Mouse (Mus musculus): ENCODE data around the gene Mus81. TPM values are rescaled to one million over a fixed set of nuclear protein-coding genes. Genes with fewer than 3 reads are reported as not detected.
A peak's percentile ranks its signal among the peaks of the same experiment; 100 is the strongest.

Mus81 gene
- polyA plus RNA-seq (2012; rRNA removed): 11.3 and 11.4 TPM in 2 replicates
- 13.8 and 15.6 TPM in 2 replicates for polyA plus RNA-seq (2014; fragmentation: Nextera tagmentation; extraction: Ambion mirVana)

DNA sequence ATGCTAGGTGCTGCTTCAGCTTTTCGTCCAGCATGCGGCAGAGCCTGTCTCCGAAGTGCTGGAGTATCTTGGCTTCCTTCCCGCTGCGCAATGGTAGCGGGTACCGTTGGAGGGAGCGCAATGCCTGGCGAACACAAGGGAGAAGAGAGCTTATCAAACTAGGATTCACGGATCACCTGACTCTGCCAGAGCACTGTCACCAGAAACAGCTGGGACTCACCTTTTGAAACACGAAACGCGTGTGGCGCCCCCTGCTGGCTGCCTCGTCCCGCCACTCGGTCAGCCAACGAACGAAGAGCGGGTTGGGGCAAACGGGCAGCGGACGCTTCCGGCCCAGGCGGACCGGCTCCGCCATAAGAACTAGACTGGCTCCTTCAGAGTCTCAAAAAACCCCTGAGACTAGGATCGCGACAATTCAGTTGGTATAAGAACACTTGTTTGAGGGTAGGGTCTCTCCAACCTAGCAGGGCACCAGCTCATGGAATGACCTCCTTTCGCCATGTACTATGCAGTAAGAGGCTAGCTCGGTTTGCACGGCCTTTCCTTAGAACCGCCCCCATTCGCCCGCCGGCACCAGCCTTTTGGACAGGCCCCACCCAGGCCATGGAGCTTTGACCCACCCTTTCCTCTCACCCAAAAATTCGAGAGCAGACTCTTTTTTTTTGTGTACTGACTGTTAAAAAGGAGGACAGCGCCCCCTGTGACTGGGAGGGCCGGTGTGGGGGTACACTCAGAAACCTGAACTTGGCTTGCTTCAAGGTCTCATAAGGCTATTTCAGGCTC, at the start of gene Mus81:
TSS of gene Mus81 (minus strand) at position 635 of the 783 bp plus-strand sequence.
- Histone ChIP-seq H3K4me1 (replicated peaks; ENCODE audit: control insufficient read depth in 2 of 2, insufficient read depth in 2 of 2, low read length in 1 of 2) (peaks cover 19 to 24% of the 10 kb centered on the region in 2 experiments), H3K4me3 (ENCODE audit: insufficient read depth in 1 of 2, low read depth in 2 of 2, low read length in 2 of 2) (peak within 1 kb of the TSS; percentile 67 to 71), H3K9me3 (ENCODE audit: control insufficient read depth, low read length) (no peaks in the 10 kb centered on the region), H3K9ac (replicated peaks) (peak within 1 kb of the TSS; percentile 87), H3K27ac (peak within 1 kb of the TSS; percentile 91), H3K27me3 (ENCODE audit: control insufficient read depth, insufficient read depth, low read length) (no peaks in the 10 kb centered on the region), H3K4me2 (ENCODE audit: low read depth) (peak within 1 kb of the TSS; percentile 99), H3K36me3 (replicated peaks; ENCODE audit: control insufficient read depth, insufficient read depth, low read depth) (peaks cover 13% of the 10 kb centered on the region)
- TF ChIP-seq EP300 (IDR thresholded peaks at IDR 0.05; ENCODE audit: low read depth) (no peak), CTCF (IDR thresholded peaks at IDR 0.05; ENCODE audit: low read depth) (peak; percentile 98)
- WGBS (ENCODE audit: insufficient replicate concordance): under 1% methylated on average over 39 of the region's 39 CpGs
- ATAC-seq (ENCODE audit: insufficient read depth) (peak; percentile 73), DNase-seq (ENCODE audit: low read depth in 3 of 3, low spot score in 3 of 3) (peak; percentile 93 to 96 (median 94))

DNA sequence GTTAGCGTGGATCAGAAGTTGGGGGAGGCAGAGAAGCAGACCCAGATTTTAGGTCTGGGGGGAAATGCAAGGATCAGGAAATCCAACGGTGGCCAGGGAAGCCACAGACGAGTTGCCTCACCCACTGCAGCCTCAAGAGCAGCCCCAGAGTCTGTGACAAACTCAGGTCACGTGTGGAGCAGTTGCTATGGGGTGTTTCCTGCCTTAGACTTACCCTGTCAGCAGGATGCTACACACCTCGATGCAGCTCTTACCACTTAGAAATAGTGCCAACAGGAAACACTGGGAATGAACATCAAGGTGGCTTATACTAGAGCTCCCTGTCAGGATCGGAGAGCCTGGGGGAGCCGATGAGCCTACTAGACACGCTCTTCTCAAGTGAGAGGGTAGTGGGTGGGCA, 44.3 kb upstream of the Mus81 start:
- H3K27me3 ChIP-seq (ENCODE audit: control insufficient read depth, insufficient read depth, low read length): no peaks in the 10 kb centered on the region
- WGBS (ENCODE audit: insufficient replicate concordance): 50% methylated on average over 8 of the region's 8 CpGs
- no peak overlapping the region for H3K4me2 ChIP-seq (ENCODE audit: low read depth)
- ATAC-seq (ENCODE audit: insufficient read depth): no peak
- DNase-seq (ENCODE audit: low read depth in 3 of 3, low spot score in 3 of 3): no peak
- no peaks in the 10 kb centered on the region for H3K9me3 ChIP-seq (ENCODE audit: control insufficient read depth, low read length)
- no peak overlapping the region for H3K4me3 ChIP-seq (ENCODE audit: insufficient read depth in 1 of 2, low read depth in 2 of 2, low read length in 2 of 2)
- peaks cover 2% of the 10 kb centered on the region in 2 experiments; a peak in 1 of 4 replicates for H3K4me1 ChIP-seq (replicated peaks; ENCODE audit: control insufficient read depth in 2 of 2, insufficient read depth in 2 of 2, low read length in 1 of 2)
- no peak overlapping the region for H3K9ac ChIP-seq (replicated peaks)
- no peaks in the 10 kb centered on the region for H3K36me3 ChIP-seq (replicated peaks; ENCODE audit: control insufficient read depth, insufficient read depth, low read depth)
- no peak for TF ChIP-seq EP300 (IDR thresholded peaks at IDR 0.05; ENCODE audit: low read depth)
- no peak for TF ChIP-seq CTCF (IDR thresholded peaks at IDR 0.05; ENCODE audit: low read depth)
- no peak overlapping the region for H3K27ac ChIP-seq

DNA sequence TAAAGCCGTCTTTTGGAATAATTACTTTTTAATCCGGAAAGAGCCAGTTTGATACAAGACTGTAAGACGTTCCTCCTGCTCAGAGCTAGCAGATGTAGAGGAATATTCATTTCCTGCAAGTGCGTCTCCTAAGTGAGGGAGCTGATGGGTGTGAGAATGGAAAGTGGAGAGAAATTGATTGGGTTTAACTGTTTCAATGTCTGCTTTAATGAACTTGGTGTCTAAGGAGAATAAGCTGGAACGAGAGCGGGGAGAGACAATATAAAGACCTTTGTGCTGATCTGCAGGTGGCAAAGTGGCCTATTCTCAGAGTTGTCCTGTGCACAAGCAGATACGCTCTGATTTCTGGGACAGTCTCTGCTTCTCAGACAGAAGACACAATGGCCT, 41.9 kb upstream of the Mus81 start:
- no peak overlapping the region for H3K9ac ChIP-seq (replicated peaks)

DNA sequence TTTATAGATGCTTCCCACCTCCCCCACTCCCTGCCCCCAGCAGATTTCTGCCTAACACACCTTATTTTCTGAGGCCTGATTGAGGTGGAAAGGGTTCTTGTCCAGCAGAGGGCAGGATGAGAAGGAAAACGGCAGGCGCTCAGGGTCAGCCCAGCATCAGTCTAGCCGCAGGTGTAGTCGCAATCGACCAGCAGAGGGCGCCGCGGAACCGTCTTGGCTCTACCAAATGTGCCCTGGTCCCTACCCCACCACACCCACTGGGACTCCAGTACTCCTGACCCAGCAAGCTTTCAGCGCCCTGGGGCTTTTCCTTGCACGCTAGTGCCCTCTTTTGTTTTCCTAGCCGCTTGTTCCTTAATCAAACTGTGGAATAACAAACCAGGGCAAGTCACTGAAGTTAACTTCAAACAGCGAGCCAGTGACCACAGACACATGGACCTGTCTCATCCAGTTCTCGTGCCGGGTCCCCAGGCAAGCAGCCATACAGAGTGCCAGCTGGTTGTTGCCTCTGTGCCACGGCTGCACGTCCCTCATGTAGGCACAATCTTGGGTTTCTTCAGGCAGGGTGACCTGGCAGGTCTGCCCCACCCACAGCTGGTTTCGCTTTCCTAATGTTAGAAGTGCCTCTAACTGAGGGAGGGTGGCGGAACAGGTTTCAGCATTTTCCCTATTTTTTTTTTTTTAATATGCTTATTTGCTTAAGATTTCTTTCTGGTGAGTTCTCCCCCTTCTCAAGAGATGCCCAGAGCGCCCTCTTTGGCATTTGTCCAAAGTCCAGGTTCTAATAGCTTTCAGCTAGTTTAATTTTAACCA, 41.3 kb upstream of the Mus81 start:
- H3K4me1 ChIP-seq (replicated peaks; ENCODE audit: control insufficient read depth in 2 of 2, insufficient read depth in 2 of 2, low read length in 1 of 2): peaks cover 2% of the 10 kb centered on the region in 2 experiments; a peak in 1 of 4 replicates
- WGBS (ENCODE audit: insufficient replicate concordance): 20% methylated on average over 20 of the region's 20 CpGs
- no peak overlapping the region for H3K27ac ChIP-seq
- DNase-seq (ENCODE audit: low read depth in 3 of 3, low spot score in 3 of 3) (peak; percentile 76 to 83 (median 80)), ATAC-seq (ENCODE audit: insufficient read depth) (peak; percentile 91)
- H3K36me3 ChIP-seq (replicated peaks; ENCODE audit: control insufficient read depth, insufficient read depth, low read depth): no peaks in the 10 kb centered on the region
- H3K4me2 ChIP-seq (ENCODE audit: low read depth): peak overlapping the region; percentile 55
- no peak for TF ChIP-seq EP300 (IDR thresholded peaks at IDR 0.05; ENCODE audit: low read depth)
- TF ChIP-seq CTCF (IDR thresholded peaks at IDR 0.05; ENCODE audit: low read depth): peak; percentile 99
- no peak overlapping the region for H3K4me3 ChIP-seq (ENCODE audit: insufficient read depth in 1 of 2, low read depth in 2 of 2, low read length in 2 of 2)
- H3K27me3 ChIP-seq (ENCODE audit: control insufficient read depth, insufficient read depth, low read length): no peaks in the 10 kb centered on the region
- no peak overlapping the region for H3K9ac ChIP-seq (replicated peaks)
- no peaks in the 10 kb centered on the region for H3K9me3 ChIP-seq (ENCODE audit: control insufficient read depth, low read length)

More for the DNA sequence above, 41.9 kb upstream of the Mus81 start:
- Histone ChIP-seq H3K4me2 (ENCODE audit: low read depth) (no peak overlapping the region), H3K4me3 (ENCODE audit: insufficient read depth in 1 of 2, low read depth in 2 of 2, low read length in 2 of 2) (no peak overlapping the region), H3K4me1 (replicated peaks; ENCODE audit: control insufficient read depth in 2 of 2, insufficient read depth in 2 of 2, low read length in 1 of 2) (peaks cover 2% of the 10 kb centered on the region in 2 experiments; a peak in 1 of 4 replicates), H3K27me3 (ENCODE audit: control insufficient read depth, insufficient read depth, low read length) (no peaks in the 10 kb centered on the region), H3K27ac (no peak overlapping the region), H3K36me3 (replicated peaks; ENCODE audit: control insufficient read depth, insufficient read depth, low read depth) (no peaks in the 10 kb centered on the region), H3K9me3 (ENCODE audit: control insufficient read depth, low read length) (no peaks in the 10 kb centered on the region)
- DNase-seq (ENCODE audit: low read depth in 3 of 3, low spot score in 3 of 3): no peak
- WGBS (ENCODE audit: insufficient replicate concordance): 68% methylated on average over 7 of the region's 7 CpGs
- TF ChIP-seq CTCF (IDR thresholded peaks at IDR 0.05; ENCODE audit: low read depth) (no peak), EP300 (IDR thresholded peaks at IDR 0.05; ENCODE audit: low read depth) (no peak)
- no peak for ATAC-seq (ENCODE audit: insufficient read depth)

DNA sequence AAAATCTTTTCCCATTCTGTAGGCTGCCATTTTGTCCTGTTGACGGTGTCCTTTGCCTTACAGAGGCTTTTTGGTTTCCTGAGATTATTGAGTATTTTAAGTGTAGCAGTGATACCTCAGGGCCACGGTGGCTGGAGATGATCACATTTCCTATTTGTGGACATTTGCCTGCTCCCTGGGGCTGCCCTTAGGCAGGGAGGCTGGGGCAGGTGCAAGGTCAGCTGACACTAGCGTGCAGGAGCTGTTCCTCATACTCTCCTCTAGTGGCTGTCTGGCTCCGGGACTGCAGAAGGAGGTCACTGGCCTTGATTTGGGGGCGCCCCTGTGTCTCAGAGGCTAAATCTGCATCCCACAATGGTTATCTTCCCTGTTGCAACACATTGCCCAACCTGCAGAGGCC, 37.0 kb upstream of the Mus81 start:
- DNase-seq (ENCODE audit: low read depth in 3 of 3, low spot score in 3 of 3): no peak
- Histone ChIP-seq H3K9ac (replicated peaks) (no peak overlapping the region), H3K36me3 (replicated peaks; ENCODE audit: control insufficient read depth, insufficient read depth, low read depth) (no peaks in the 10 kb centered on the region), H3K4me2 (ENCODE audit: low read depth) (no peak overlapping the region), H3K4me3 (ENCODE audit: insufficient read depth in 1 of 2, low read depth in 2 of 2, low read length in 2 of 2) (no peak overlapping the region), H3K9me3 (ENCODE audit: control insufficient read depth, low read length) (no peaks in the 10 kb centered on the region), H3K4me1 (replicated peaks; ENCODE audit: control insufficient read depth in 2 of 2, insufficient read depth in 2 of 2, low read length in 1 of 2) (peaks cover 2% of the 10 kb centered on the region in 2 experiments; a peak in 1 of 4 replicates), H3K27ac (no peak overlapping the region), H3K27me3 (ENCODE audit: control insufficient read depth, insufficient read depth, low read length) (no peaks in the 10 kb centered on the region)
- WGBS (ENCODE audit: insufficient replicate concordance): 78% methylated on average over 5 of the region's 5 CpGs
- no peak for TF ChIP-seq CTCF (IDR thresholded peaks at IDR 0.05; ENCODE audit: low read depth)
- TF ChIP-seq EP300 (IDR thresholded peaks at IDR 0.05; ENCODE audit: low read depth): no peak
- no peak for ATAC-seq (ENCODE audit: insufficient read depth)

Data from liver, embryonic 14.5 days (tissue).